Mouse (Mus musculus) hindbrain, postnatal 0 days (tissue): ENCODE measurements around the gene Magi2. TPM values are rescaled to one million over a fixed set of nuclear protein-coding genes. Genes with fewer than 3 reads are reported as not detected.
"Not testable (repeated sequence)": the region's sequence is repeated elsewhere in the genome, so short reads cannot be mapped to it uniquely, and the experiment has no call there.

Experiments
- ATAC-seq: fragments of 200-750 bp; cut with Nextera tagmentation; 2 replicates; pipeline ENCODE4 v1.8.0; 2017; ENCODE audit warnings: mild to moderate bottlenecking, moderate TSS enrichment, moderate library complexity
- DNase-seq: peaks from one replicate; pipeline ENCODE4 v3.0.0-alpha.2; 2015; ENCODE audit warnings: low spot score
- H3K27ac ChIP-seq: fragments of 300-500 bp; sonication (generic); 2 replicates; pipeline ENCODE4 v1.5.1; 2014; ENCODE audit warnings: mild to moderate bottlenecking
- H3K27me3 ChIP-seq: fragments of 300-500 bp; sonication (generic); 2 replicates; pipeline ENCODE4 v1.6.1; 2014; ENCODE audit warnings: low read length, mixed read lengths; ENCODE audit not compliant: insufficient read depth
- H3K36me3 ChIP-seq: fragments of 300-500 bp; sonication (generic); 2 replicates; pipeline ENCODE4 v1.6.1; 2014; ENCODE audit warnings: low read length, mixed read lengths; ENCODE audit not compliant: insufficient read depth
- H3K4me1 ChIP-seq: fragments of 300-500 bp; sonication (generic); 2 replicates; pipeline ENCODE4 v1.6.1; 2014; ENCODE audit warnings: antibody characterized with exemption, low read length, mixed read lengths; ENCODE audit not compliant: insufficient read depth
- H3K4me2 ChIP-seq: fragments of 300-500 bp; sonication (generic); 2 replicates; pipeline ENCODE4 v1.6.1; 2014; ENCODE audit warnings: low read depth, mild to moderate bottlenecking, low read length, moderate library complexity, mixed read lengths
- H3K4me3 ChIP-seq: fragments of 300-500 bp; sonication (generic); 2 replicates; pipeline ENCODE4 v1.5.1; 2014; ENCODE audit warnings: low read length
- H3K9ac ChIP-seq: fragments of 300-500 bp; sonication (generic); replicated peaks from 2 replicates; pipeline ENCODE4 v1.6.1; 2014; ENCODE audit warnings: mild to moderate bottlenecking, low read length, moderate library complexity, mixed read lengths
- H3K9me3 ChIP-seq: fragments of 300-500 bp; sonication (generic); 2 replicates; pipeline ENCODE4 v1.6.1; 2016; ENCODE audit warnings: low read length, mixed read lengths
- CTCF ChIP-seq: IDR thresholded peaks from 2 replicates; pipeline ENCODE4 v1.5.1; 2016; ENCODE audit warnings: antibody characterized with exemption, control low read depth, low read depth
- WGBS: fragments of 180-500 bp; shearing (Covaris S2); extraction: QIAGEN DNeasy Blood & Tissue Kit; methylation state at CpG from one replicate; pipeline ENCODE4 v1.1.7; 2014; 5-methylcytosine and 5-hydroxymethylcytosine counted together
- polyA plus RNA-seq: library from polyadenylated mRNA; unstranded; fragments of >200 nt; fragmentation: Nextera tagmentation; extraction: Ambion mirVana; gene quantifications from 2 replicates; pipeline ENCODE4 v1.2.1, GENCODE M21; 2015
- total RNA-seq: library from RNA; depleted of rRNA; stranded (reverse); fragments of >200 nt; gene quantifications from 2 replicates; pipeline ENCODE4 v1.2.3, GENCODE M21; 2014

The Magi2 gene
- total and polyA plus RNA-seq, 2 experiments from 2014 or later: 17.3 to 45.5 TPM

- no peak overlapping the region for H3K4me2 ChIP-seq
Observed at GRCm38 (mm10) chr5:20521639-20522038, 1294.8 kb downstream of the Magi2 start.

DNA sequence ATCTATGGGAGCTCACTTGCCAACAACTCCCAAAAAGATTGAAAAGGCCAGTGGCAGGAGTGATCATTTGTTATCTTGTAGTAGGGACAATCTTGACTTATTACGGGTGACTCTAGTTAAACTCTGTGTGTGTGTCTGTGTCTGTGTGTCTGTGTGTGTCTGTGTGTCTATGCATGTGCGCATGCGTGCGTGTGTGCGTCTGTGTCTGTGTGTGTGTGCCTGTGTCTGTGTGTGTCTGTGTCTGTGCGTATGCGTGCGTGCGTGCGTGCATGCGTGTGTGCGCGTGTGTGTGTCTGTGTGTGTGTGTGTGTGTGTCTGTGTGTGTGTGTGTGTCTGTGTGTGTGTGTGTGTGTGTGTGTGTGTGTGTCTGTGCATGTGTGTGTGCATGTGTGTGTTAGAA is 1295.2 kb downstream of the Magi2 start:
- no peaks in the 10 kb centered on the region for H3K4me1 ChIP-seq
- H3K4me3 ChIP-seq: no peak overlapping the region
- TF ChIP-seq CTCF: no peak
- H3K4me2 ChIP-seq: no peak overlapping the region
- H3K9ac ChIP-seq: no peak overlapping the region
- no peaks in the 10 kb centered on the region for H3K27me3 ChIP-seq
- no peak overlapping the region for H3K27ac ChIP-seq
- WGBS: 94% methylated on average over 13 of the region's 13 CpGs
- ATAC-seq (0 out of 2 replicates have a peak, but pooled peaks have one; percentile 10), DNase-seq (no peak)
- no peaks in the 10 kb centered on the region for H3K9me3 ChIP-seq
- H3K36me3 ChIP-seq: no peaks in the 10 kb centered on the region

More at GRCm38 (mm10) chr5:20521639-20522038, 1294.8 kb downstream of the Magi2 start:
- Histone ChIP-seq H3K36me3 (no peaks in the 10 kb centered on the region), H3K4me3 (no peak overlapping the region), H3K9ac (no peak overlapping the region), H3K4me1 (no peaks in the 10 kb centered on the region), H3K27ac (no peak overlapping the region), H3K9me3 (no peaks in the 10 kb centered on the region), H3K27me3 (no peaks in the 10 kb centered on the region)
- peak; percentile 14 for DNase-seq
- no peak for TF ChIP-seq CTCF
- peak; percentile 63 for ATAC-seq
- 59% methylated on average over 9 of the region's 9 CpGs for WGBS

DNA sequence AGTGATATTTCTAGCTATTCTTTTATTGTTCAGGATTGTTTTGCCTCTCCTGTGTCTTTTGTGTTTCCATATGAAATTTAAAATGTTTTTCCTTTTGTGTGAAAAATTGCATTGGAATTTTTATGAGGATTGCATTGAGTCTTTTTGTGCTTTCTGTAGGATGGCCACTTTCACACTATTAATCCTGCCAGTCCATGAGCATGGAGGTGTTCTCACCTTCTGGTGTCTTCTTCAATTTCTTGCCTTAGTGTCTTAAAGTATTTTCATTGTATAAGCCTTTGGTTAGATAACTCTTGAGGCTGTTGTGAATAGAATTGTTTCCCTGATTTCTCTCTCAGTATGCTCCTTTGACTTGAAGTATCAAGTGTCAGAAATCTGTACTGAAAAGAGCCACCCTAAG is 1296.9 kb downstream of the Magi2 start:
- no peak overlapping the region for H3K4me3 ChIP-seq
- DNase-seq (no peak), ATAC-seq (no peak)
- H3K4me1 ChIP-seq: no peaks in the 10 kb centered on the region
- H3K36me3 ChIP-seq: no peaks in the 10 kb centered on the region
- no peak overlapping the region for H3K9ac ChIP-seq
- H3K9me3 ChIP-seq: no peaks in the 10 kb centered on the region
- TF ChIP-seq CTCF: no peak
- H3K4me2 ChIP-seq: no peak overlapping the region
- no peak overlapping the region for H3K27ac ChIP-seq
- no peaks in the 10 kb centered on the region for H3K27me3 ChIP-seq

GRCm38 (mm10) chr5:20526588-20526987 is 1299.8 kb downstream of the Magi2 start:
- not testable (repeated sequence) for H3K9me3 ChIP-seq, ATAC-seq, H3K27ac ChIP-seq, H3K36me3 ChIP-seq, H3K9ac ChIP-seq, H3K27me3 ChIP-seq, H3K4me1 ChIP-seq, DNase-seq, H3K4me3 ChIP-seq, H3K4me2 ChIP-seq
- 87% methylated on average over 1 of the region's 4 CpGs for WGBS

DNA sequence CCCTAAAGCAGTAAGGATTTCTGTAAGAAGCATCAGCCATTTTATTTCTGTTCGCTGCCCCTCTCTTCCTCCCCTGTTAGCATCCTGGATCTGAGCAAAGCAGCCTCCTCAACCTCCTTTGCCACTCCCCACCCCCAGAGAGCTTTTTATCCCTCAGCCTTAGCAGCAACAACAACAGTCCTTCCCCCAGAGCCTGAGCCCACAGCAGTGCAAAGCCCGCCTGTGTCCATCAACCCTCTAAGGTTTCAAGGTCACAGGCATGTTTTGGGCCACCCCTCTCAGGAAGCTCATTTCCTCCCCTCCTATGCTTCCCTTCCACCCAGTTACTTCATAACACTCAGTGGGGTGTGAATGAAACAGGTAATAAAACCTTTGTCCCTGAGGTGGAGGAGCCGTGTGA is 1309.7 kb downstream of the Magi2 start:
- Histone ChIP-seq H3K27ac (no peak overlapping the region), H3K36me3 (no peaks in the 10 kb centered on the region), H3K27me3 (no peaks in the 10 kb centered on the region), H3K9ac (no peak overlapping the region), H3K4me2 (no peak overlapping the region), H3K4me1 (no peaks in the 10 kb centered on the region), H3K4me3 (no peak overlapping the region), H3K9me3 (no peaks in the 10 kb centered on the region)
- TF ChIP-seq CTCF: no peak
- 63% methylated on average over 3 of the region's 3 CpGs for WGBS
- no peak for ATAC-seq
- DNase-seq: no peak

GRCm38 (mm10) chr5:20537369-20538022 is 1310.7 kb downstream of the Magi2 start:
- Histone ChIP-seq H3K36me3 (no peaks in the 10 kb centered on the region), H3K4me1 (no peaks in the 10 kb centered on the region), H3K4me3 (no peak overlapping the region), H3K9me3 (no peaks in the 10 kb centered on the region), H3K27me3 (no peaks in the 10 kb centered on the region), H3K27ac (no peak overlapping the region), H3K4me2 (no peak overlapping the region), H3K9ac (no peak overlapping the region)
- ATAC-seq (no peak), DNase-seq (no peak)
- TF ChIP-seq CTCF: no peak
- WGBS: 60% methylated on average over 8 of the region's 8 CpGs

DNA sequence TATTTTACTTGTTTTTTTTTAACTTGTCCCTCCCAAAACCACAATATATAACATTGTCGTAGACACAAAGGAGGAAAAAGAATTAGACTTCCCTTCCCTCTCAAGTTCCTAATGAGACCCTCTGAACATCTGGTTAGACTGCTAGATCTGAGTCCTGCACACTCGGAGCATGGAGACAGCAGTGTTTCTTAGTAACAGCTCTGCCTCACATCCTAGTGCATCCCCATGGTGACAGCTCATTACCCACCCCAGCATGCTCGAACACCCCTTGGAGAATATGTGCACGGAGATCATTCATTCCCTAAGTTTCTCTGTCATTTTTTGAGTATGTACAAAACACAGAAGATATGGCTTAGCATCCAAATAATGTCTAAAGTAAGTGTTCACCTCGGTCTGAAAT is 1317.5 kb downstream of the Magi2 start:
- Histone ChIP-seq H3K4me3 (no peak overlapping the region), H3K4me2 (no peak overlapping the region), H3K27ac (no peak overlapping the region), H3K36me3 (no peaks in the 10 kb centered on the region; the same call in 1 of the 2 replicates), H3K4me1 (no peaks in the 10 kb centered on the region), H3K9ac (no peak overlapping the region), H3K9me3 (no peaks in the 10 kb centered on the region), H3K27me3 (no peaks in the 10 kb centered on the region)
- ATAC-seq (no peak), DNase-seq (peak; percentile 20)
- 28% methylated on average over 5 of the region's 5 CpGs for WGBS
- TF ChIP-seq CTCF: no peak
